33 mouse cellular contexts compared by ENCODE assay signal in genomic region chr7:102113151-102113729, GRCm38 (mm10). TPM values are rescaled to one million over a fixed set of nuclear protein-coding genes. Genes with fewer than 3 reads are reported as not detected.
A peak's percentile ranks its signal among the peaks of the same experiment; 100 is the strongest.
DNase-seq lines count a peak whose midpoint lies in the region; ATAC-seq and TF ChIP-seq lines count a peak whose summit lies in the region.
"Had no signal": no experiment of that assay in that cellular context is flagged by ENCODE, and none has a peak within 500 bp of the region (broad histone marks: within the 10 kb centered on the region; RNA-seq: fewer than 3 reads in every experiment).

No protein-coding gene starts in this region.

- no peak overlapping the region for H3K27ac ChIP-seq in intestine, embryonic 15.5 days
- no peak overlapping the region for H3K27ac ChIP-seq in intestine, embryonic 16.5 days (ENCODE audit: low read length)
- no peak overlapping the region for H3K27ac ChIP-seq in forebrain, embryonic 16.5 days (ENCODE audit: low read length)
- H3K27ac ChIP-seq: embryonic facial prominence, embryonic 10.5 days; embryonic facial prominence, embryonic 15.5 days; forebrain, embryonic 12.5 days; liver, embryonic 15.5 days; midbrain, embryonic 15.5 days; neural tube, embryonic 12.5 days; stomach, postnatal 0 days had no signal

- H3K36me3 ChIP-seq in intestine, embryonic 15.5 days: no peaks in the 10 kb centered on the region
- no peaks in the 10 kb centered on the region for H3K36me3 ChIP-seq in intestine, embryonic 16.5 days (ENCODE audit: control insufficient read depth, insufficient read depth, low read length)
- peaks cover under 1% of the 10 kb centered on the region; the same call in 1 of the 2 replicates for H3K36me3 ChIP-seq in E14TG2a.4 (ENCODE audit: insufficient read depth, low read length)
- H3K36me3 ChIP-seq in forebrain, embryonic 16.5 days (ENCODE audit: control insufficient read depth, insufficient read depth): peaks cover 1% of the 10 kb centered on the region; the same call in 1 of the 2 replicates
- H3K36me3 ChIP-seq: forebrain, embryonic 12.5 days had no signal

- no peak for TF ChIP-seq POLR2A in lung, adult 2 months (IDR thresholded peaks at IDR 0.05; ENCODE audit: borderline replicate concordance, extremely low read depth, low read depth, low read length)

- 0 out of 2 replicates have a peak overlapping the region, but pooled peaks have one; percentile 14 for H3K4me2 ChIP-seq in intestine, embryonic 15.5 days (replicated peaks)
- no peak overlapping the region for H3K4me2 ChIP-seq in intestine, embryonic 16.5 days (ENCODE audit: low read depth, low read length)
- H3K4me2 ChIP-seq in forebrain, embryonic 16.5 days (ENCODE audit: low read length): no peak overlapping the region
- H3K4me2 ChIP-seq: embryonic facial prominence, embryonic 15.5 days; forebrain, embryonic 12.5 days; liver, embryonic 15.5 days; midbrain, embryonic 15.5 days; neural tube, embryonic 12.5 days had no signal

- no peak overlapping the region for H3K4me3 ChIP-seq in intestine, embryonic 15.5 days (replicated peaks)
- no peak overlapping the region for H3K4me3 ChIP-seq in intestine, embryonic 16.5 days (ENCODE audit: low read length)
- peak overlapping the region; percentile 74 for H3K4me3 ChIP-seq in E14TG2a.4 (replicated peaks; ENCODE audit: low read length)
- H3K4me3 ChIP-seq in lung, adult 2 months (replicated peaks; ENCODE audit: extremely low read depth, low read depth, low read length): no peak overlapping the region
- H3K4me3 ChIP-seq in forebrain, embryonic 16.5 days (replicated peaks; ENCODE audit: low read length): no peak overlapping the region
- H3K4me3 ChIP-seq: embryonic facial prominence, embryonic 10.5 days; embryonic facial prominence, embryonic 15.5 days; forebrain, embryonic 12.5 days; liver, embryonic 15.5 days; midbrain, embryonic 15.5 days; neural tube, embryonic 12.5 days had no signal

- peak; percentile 14 for DNase-seq in adrenal gland, adult 2 months
- DNase-seq in adrenal gland, postnatal 10 days: no peak
- DNase-seq in R1 (ENCODE audit: low read depth, low spot score): peak; percentile 39
- no peak for DNase-seq in lung, adult 2 months
- DNase-seq: cerebellum, adult 8-10 months; cerebellum, postnatal 25 days; heart, postnatal 14 days; kidney, adult 11 months; kidney, postnatal 14 days; right cerebral cortex, adult 18-20 months had no signal

- H3K9me3 ChIP-seq in intestine, embryonic 15.5 days: no peaks in the 10 kb centered on the region
- H3K9me3 ChIP-seq in intestine, embryonic 16.5 days (ENCODE audit: control insufficient read depth, low read length): no peaks in the 10 kb centered on the region
- H3K9me3 ChIP-seq in E14TG2a.4 (ENCODE audit: low read length): no peaks in the 10 kb centered on the region
- no peaks in the 10 kb centered on the region for H3K9me3 ChIP-seq in forebrain, embryonic 16.5 days (ENCODE audit: control insufficient read depth, low read length)
- H3K9me3 ChIP-seq: embryonic facial prominence, embryonic 10.5 days; embryonic facial prominence, embryonic 15.5 days; forebrain, embryonic 12.5 days; liver, embryonic 15.5 days; midbrain, embryonic 15.5 days; neural tube, embryonic 12.5 days had no signal

- ATAC-seq in intestine, embryonic 15.5 days: peak; percentile 63
- ATAC-seq in intestine, embryonic 16.5 days: no peak
- no peak for ATAC-seq in forebrain, embryonic 16.5 days
- ATAC-seq: midbrain, embryonic 15.5 days had no signal

- WGBS in intestine, embryonic 15.5 days: 76% methylated on average over 45 of the region's 45 CpGs
- WGBS in intestine, embryonic 16.5 days: 72% methylated on average over 45 of the region's 45 CpGs
- WGBS in lung, adult 2 months: 77% methylated on average over 45 of the region's 45 CpGs
- WGBS in forebrain, embryonic 16.5 days: 83% methylated on average over 45 of the region's 45 CpGs

- no peaks in the 10 kb centered on the region for H3K4me1 ChIP-seq in intestine, embryonic 15.5 days (replicated peaks)
- no peaks in the 10 kb centered on the region for H3K4me1 ChIP-seq in intestine, embryonic 16.5 days (ENCODE audit: control insufficient read depth, insufficient read depth, low read length)
- H3K4me1 ChIP-seq in E14TG2a.4 (replicated peaks; ENCODE audit: low read depth, low read length): peaks cover 20% of the 10 kb centered on the region
- no peaks in the 10 kb centered on the region for H3K4me1 ChIP-seq in lung, adult 2 months (ENCODE audit: control insufficient read depth, insufficient read depth, low read length)
- no peaks in the 10 kb centered on the region for H3K4me1 ChIP-seq in forebrain, embryonic 16.5 days (replicated peaks; ENCODE audit: control insufficient read depth, insufficient read depth, low read length)
- H3K4me1 ChIP-seq: embryonic facial prominence, embryonic 10.5 days; embryonic facial prominence, embryonic 15.5 days; forebrain, embryonic 12.5 days; liver, embryonic 15.5 days; midbrain, embryonic 15.5 days; neural tube, embryonic 12.5 days had no signal

- TF ChIP-seq CTCF in E14TG2a.4 (conservative IDR thresholded peaks at IDR 0.05; ENCODE audit: low read length): no peak
- no peak for TF ChIP-seq CTCF in lung, adult 2 months (IDR thresholded peaks at IDR 0.05; ENCODE audit: insufficient read depth, low read length)

- H3K9ac ChIP-seq in intestine, embryonic 15.5 days: no peak overlapping the region
- no peak overlapping the region for H3K9ac ChIP-seq in intestine, embryonic 16.5 days (ENCODE audit: low read depth, low read length)
- no peak overlapping the region for H3K9ac ChIP-seq in forebrain, embryonic 16.5 days (replicated peaks; ENCODE audit: low read depth, low read length)
- H3K9ac ChIP-seq: embryonic facial prominence, embryonic 15.5 days; forebrain, embryonic 12.5 days; liver, embryonic 15.5 days; midbrain, embryonic 15.5 days; neural tube, embryonic 12.5 days had no signal

- H3K27me3 ChIP-seq in intestine, embryonic 15.5 days (replicated peaks): no peaks in the 10 kb centered on the region
- H3K27me3 ChIP-seq in intestine, embryonic 16.5 days (replicated peaks; ENCODE audit: control insufficient read depth, insufficient read depth, low read length): no peaks in the 10 kb centered on the region
- peaks cover 65% of the 10 kb centered on the region for H3K27me3 ChIP-seq in E14TG2a.4 (ENCODE audit: insufficient read depth, low read length)
- H3K27me3 ChIP-seq in forebrain, embryonic 16.5 days (replicated peaks; ENCODE audit: control insufficient read depth, insufficient read depth, low read length): no peaks in the 10 kb centered on the region
- H3K27me3 ChIP-seq: CH12.LX; embryonic facial prominence, embryonic 15.5 days; forebrain, embryonic 12.5 days; liver, embryonic 15.5 days; midbrain, embryonic 15.5 days; neural tube, embryonic 12.5 days had no signal

RNA-seq across cellular contexts. Expression of gene Chrna10, which starts 3.4 kb away (rescaled TPM):
- total RNA-seq in adrenal gland, adult 2 months (2021): not detected
- 0.22 and 0.38 TPM in 2 replicates for polyA plus RNA-seq in adrenal gland, adult 2 months (2012; rRNA removed)
- total RNA-seq in adrenal gland, postnatal 10 days (2021): not detected
- polyA plus RNA-seq in intestine, embryonic 15.5 days (2015; fragmentation: Nextera tagmentation; extraction: Ambion mirVana): 0.06 TPM in 1 of 2 replicates, not detected in the other
- polyA plus RNA-seq in intestine, embryonic 16.5 days (2015; fragmentation: Nextera tagmentation; extraction: Ambion mirVana): 0.09 and 0.10 TPM in 2 replicates
- polyA plus RNA-seq in lung, adult 2 months (2012; rRNA removed): 1.6 and 1.9 TPM in 2 replicates
- 0.08 TPM in 1 of 2 replicates, not detected in the other for polyA plus RNA-seq in forebrain, embryonic 16.5 days (2015; fragmentation: Nextera tagmentation; extraction: Ambion mirVana)
- total RNA-seq: CH12.LX; gastrocnemius, postnatal 4 days; heart, postnatal 14 days; layer of hippocampus, postnatal 10 days; liver, adult 2 months had no signal
- polyA plus RNA-seq: embryonic facial prominence, embryonic 10.5 days; forebrain, embryonic 12.5 days; heart, embryonic 14.5 days; hindbrain, embryonic 11.5 days; kidney, embryonic 14.5 days; limb, embryonic 11.5 days; liver, embryonic 15.5 days; midbrain, embryonic 15.5 days; neural tube, embryonic 12.5 days; stomach, postnatal 0 days had no signal

RNA-seq across cellular contexts. Expression of gene Art5, which starts 4.0 kb away (rescaled TPM):
- total RNA-seq in adrenal gland, adult 2 months (2021): not detected
- 0.09 and 0.35 TPM in 2 replicates for polyA plus RNA-seq in adrenal gland, adult 2 months (2012; rRNA removed)
- 1 to 10 TPM in 1 of 2 experiments, under 1 TPM in 1; 0.51 to 1.4 TPM for total RNA-seq in adrenal gland, postnatal 10 days (2021)
- 0.32 and 0.68 TPM in 2 replicates for polyA plus RNA-seq in intestine, embryonic 15.5 days (2015; fragmentation: Nextera tagmentation; extraction: Ambion mirVana)
- polyA plus RNA-seq in intestine, embryonic 16.5 days (2015; fragmentation: Nextera tagmentation; extraction: Ambion mirVana): 0.48 and 0.77 TPM in 2 replicates
- 0.27 and 1.2 TPM in 2 replicates for polyA plus RNA-seq in lung, adult 2 months (2012; rRNA removed)
- polyA plus RNA-seq in forebrain, embryonic 16.5 days (2015; fragmentation: Nextera tagmentation; extraction: Ambion mirVana): 0.70 and 0.71 TPM in 2 replicates
- total RNA-seq: layer of hippocampus, postnatal 10 days; left cerebral cortex, adult 18-20 months; left cerebral cortex, postnatal 14 days; liver, adult 2 months had no signal
- polyA plus RNA-seq: C2C12; liver, adult 2 months had no signal

RNA-seq across cellular contexts. Expression of gene Art1, which starts 11.7 kb away (rescaled TPM):
- total RNA-seq in adrenal gland, adult 2 months (2021): not detected
- polyA plus RNA-seq in adrenal gland, adult 2 months (2012; rRNA removed): 0.28 TPM in 1 of 2 replicates, not detected in the other
- total RNA-seq in adrenal gland, postnatal 10 days (2021): 10 to 100 TPM in 1 of 2 experiments, 1 to 10 TPM in 1; 5.9 to 30.8 TPM
- 0.34 and 0.59 TPM in 2 replicates for polyA plus RNA-seq in intestine, embryonic 15.5 days (2015; fragmentation: Nextera tagmentation; extraction: Ambion mirVana)
- 0.18 and 0.22 TPM in 2 replicates for polyA plus RNA-seq in intestine, embryonic 16.5 days (2015; fragmentation: Nextera tagmentation; extraction: Ambion mirVana)
- 7.3 and 15.7 TPM in 2 replicates for polyA plus RNA-seq in lung, adult 2 months (2012; rRNA removed)
- 0.10 and 0.48 TPM in 2 replicates for polyA plus RNA-seq in forebrain, embryonic 16.5 days (2015; fragmentation: Nextera tagmentation; extraction: Ambion mirVana)
- total RNA-seq: layer of hippocampus, postnatal 10 days; left cerebral cortex, adult 18-20 months; left cerebral cortex, postnatal 14 days had no signal
- polyA plus RNA-seq: liver, adult 2 months had no signal

RNA-seq across cellular contexts. Expression of gene Trpc2, which starts 30.3 kb away (rescaled TPM):
- under 1 TPM in 1 of 2 experiments, not detected in 1; 0.35 TPM for total RNA-seq in adrenal gland, adult 2 months (2021)
- polyA plus RNA-seq in adrenal gland, adult 2 months (2012; rRNA removed): not detected in 2 replicates
- total RNA-seq in adrenal gland, postnatal 10 days (2021): under 1 TPM in 1 of 2 experiments, not detected in 1; 0.88 TPM
- not detected in 2 replicates for polyA plus RNA-seq in intestine, embryonic 15.5 days (2015; fragmentation: Nextera tagmentation; extraction: Ambion mirVana)
- polyA plus RNA-seq in intestine, embryonic 16.5 days (2015; fragmentation: Nextera tagmentation; extraction: Ambion mirVana): not detected in 2 replicates
- not detected in 2 replicates for polyA plus RNA-seq in lung, adult 2 months (2012; rRNA removed)
- polyA plus RNA-seq in forebrain, embryonic 16.5 days (2015; fragmentation: Nextera tagmentation; extraction: Ambion mirVana): 0.24 TPM in 1 of 2 replicates, not detected in the other
- total RNA-seq: left cerebral cortex, adult 18-20 months had no signal
- polyA plus RNA-seq: C2C12; forebrain, embryonic 12.5 days; heart, embryonic 14.5 days; kidney, embryonic 14.5 days; limb, embryonic 11.5 days; liver, adult 2 months; liver, embryonic 15.5 days; midbrain, embryonic 15.5 days; stomach, postnatal 0 days; thymus, postnatal 0 days had no signal

RNA-seq across cellular contexts. Expression of gene Xntrpc, which starts 47.7 kb away (rescaled TPM):
- total RNA-seq in adrenal gland, adult 2 months (2021): under 1 TPM; 0.63 to 0.79 TPM
- 2.4 and 2.5 TPM in 2 replicates for polyA plus RNA-seq in adrenal gland, adult 2 months (2012; rRNA removed)
- 1 to 10 TPM in 1 of 2 experiments, under 1 TPM in 1; 0.93 to 1.3 TPM for total RNA-seq in adrenal gland, postnatal 10 days (2021)
- 0.75 and 1.0 TPM in 2 replicates for polyA plus RNA-seq in intestine, embryonic 15.5 days (2015; fragmentation: Nextera tagmentation; extraction: Ambion mirVana)
- polyA plus RNA-seq in intestine, embryonic 16.5 days (2015; fragmentation: Nextera tagmentation; extraction: Ambion mirVana): 0.47 and 0.48 TPM in 2 replicates
- polyA plus RNA-seq in lung, adult 2 months (2012; rRNA removed): 3.0 and 3.5 TPM in 2 replicates
- 1.3 and 1.7 TPM in 2 replicates for polyA plus RNA-seq in forebrain, embryonic 16.5 days (2015; fragmentation: Nextera tagmentation; extraction: Ambion mirVana)

Comparison
In these comparisons a context has a peak if more than half of its experiments do, and no peak if none do; other contexts are left out.
1. DNase-seq: peak in adrenal gland, adult 2 months (single experiment) and R1 (single experiment); none in adrenal gland, postnatal 10 days (single experiment) and lung, adult 2 months (single experiment).